Mouse (Mus musculus): ENCODE data around the gene Sycn. TPM values are rescaled to one million over a fixed set of nuclear protein-coding genes. Genes with fewer than 3 reads are reported as not detected.

Gene Sycn
- polyA plus RNA-seq, 1 experiment from 2014 or later = 1.3 TPM

DNA sequence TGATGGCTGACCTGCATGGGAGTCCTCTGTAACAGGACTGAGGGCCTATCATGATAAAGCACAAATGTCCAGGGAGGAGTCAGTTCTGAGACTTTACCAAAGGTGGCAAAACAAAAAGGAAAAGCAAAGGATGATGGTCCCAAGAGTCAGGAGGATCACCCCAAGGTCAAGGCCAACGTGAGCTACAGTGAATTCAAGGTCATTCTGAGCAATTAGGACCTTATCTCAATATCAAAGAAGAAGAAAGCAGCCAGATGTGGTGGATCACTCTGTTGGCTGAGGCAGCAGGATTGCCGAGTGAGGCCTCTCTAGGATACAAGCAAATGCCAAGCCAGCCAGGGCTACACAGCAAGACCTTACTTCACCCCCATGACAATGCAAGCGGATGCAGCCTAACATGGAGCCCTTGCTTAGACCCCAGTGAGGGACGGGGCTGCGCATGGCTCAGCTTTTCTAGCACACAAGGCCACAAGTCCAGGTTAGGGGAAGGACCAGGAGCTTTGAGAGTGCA, 37.9 kb downstream of the Sycn start:
- 75% methylated on average over 5 of the region's 5 CpGs for WGBS (ENCODE audit: insufficient replicate concordance)
- ATAC-seq = no peak

DNA sequence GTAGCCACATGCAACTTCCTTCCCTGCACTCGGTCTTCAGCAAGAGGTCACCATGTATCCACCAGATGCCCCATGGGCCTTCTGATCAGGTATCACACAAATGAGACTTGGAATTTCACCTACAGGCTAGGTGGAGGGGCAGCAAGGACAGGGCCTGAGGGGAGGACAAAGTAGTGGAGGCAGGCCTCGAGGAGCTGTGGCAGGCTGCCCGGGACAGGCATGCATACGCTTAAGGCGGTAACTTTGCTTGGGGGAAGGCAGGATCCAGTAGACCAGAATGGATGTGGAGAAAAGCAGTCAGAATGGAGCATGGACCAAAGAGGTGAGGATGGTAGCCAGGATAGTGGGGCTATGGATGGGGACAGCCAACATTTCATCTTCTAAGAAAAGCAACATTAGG, 39.1 kb downstream of the Sycn start:
- Histone ChIP-seq H3K9ac (replicated peaks) (peak overlapping the region; percentile 21), H3K4me1 (ENCODE audit: insufficient read depth) (peaks cover 85% of the 10 kb centered on the region), H3K27ac (ENCODE audit: low read depth) (no peak overlapping the region), H3K9me3 (ENCODE audit: low read length) (no peaks in the 10 kb centered on the region), H3K4me2 (ENCODE audit: low read depth, low read length) (no peak overlapping the region), H3K36me3 (replicated peaks; ENCODE audit: insufficient read depth, low read length) (peaks cover 3% of the 10 kb centered on the region; the same call in 1 of the 2 replicates), H3K27me3 (ENCODE audit: insufficient read depth, low read length) (no peaks in the 10 kb centered on the region), H3K4me3 (ENCODE audit: low read depth, low read length) (no peak overlapping the region)
- WGBS (ENCODE audit: insufficient replicate concordance) = 75% methylated on average over 5 of the region's 5 CpGs
- no peak for ATAC-seq
- TF ChIP-seq CTCF (IDR thresholded peaks at IDR 0.05; ENCODE audit: low read depth) = no peak
- TF ChIP-seq EP300 (IDR thresholded peaks at IDR 0.05; ENCODE audit: low read depth) = no peak
- no peak for DNase-seq

More for the DNA sequence above, 37.9 kb downstream of the Sycn start:
- no peak for DNase-seq
- Histone ChIP-seq H3K4me2 (ENCODE audit: low read depth, low read length) (no peak overlapping the region), H3K27ac (ENCODE audit: low read depth) (no peak overlapping the region), H3K36me3 (replicated peaks; ENCODE audit: insufficient read depth, low read length) (peaks cover 3% of the 10 kb centered on the region; the same call in 1 of the 2 replicates), H3K4me3 (ENCODE audit: low read depth, low read length) (no peak overlapping the region), H3K27me3 (ENCODE audit: insufficient read depth, low read length) (no peaks in the 10 kb centered on the region), H3K9ac (replicated peaks) (no peak overlapping the region), H3K4me1 (ENCODE audit: insufficient read depth) (peaks cover 80% of the 10 kb centered on the region), H3K9me3 (ENCODE audit: low read length) (no peaks in the 10 kb centered on the region)
- TF ChIP-seq EP300 (IDR thresholded peaks at IDR 0.05; ENCODE audit: low read depth) (no peak), CTCF (IDR thresholded peaks at IDR 0.05; ENCODE audit: low read depth) (no peak)

DNA sequence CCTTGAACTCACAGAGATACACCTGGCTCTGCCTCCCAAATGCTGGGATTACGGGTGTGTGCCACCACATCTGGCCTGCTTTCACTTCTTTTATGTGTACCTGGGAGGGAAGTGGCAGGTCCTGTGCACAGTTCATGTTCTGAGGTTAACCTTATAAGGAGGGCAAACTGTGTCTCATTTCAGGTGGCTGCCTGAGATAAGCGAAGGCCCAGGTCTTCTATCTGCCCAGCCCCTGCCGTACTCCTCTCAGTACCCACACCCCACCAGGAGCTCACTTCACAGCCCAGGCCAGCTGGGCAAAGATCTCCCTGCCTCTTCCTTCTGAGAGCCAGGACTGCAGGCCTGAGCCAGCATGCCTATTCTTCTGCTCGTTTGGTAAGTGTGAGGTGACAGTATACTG, 41.0 kb downstream of the Sycn start:
- peak overlapping the region; percentile 47 for H3K4me2 ChIP-seq (ENCODE audit: low read depth, low read length)

DNA sequence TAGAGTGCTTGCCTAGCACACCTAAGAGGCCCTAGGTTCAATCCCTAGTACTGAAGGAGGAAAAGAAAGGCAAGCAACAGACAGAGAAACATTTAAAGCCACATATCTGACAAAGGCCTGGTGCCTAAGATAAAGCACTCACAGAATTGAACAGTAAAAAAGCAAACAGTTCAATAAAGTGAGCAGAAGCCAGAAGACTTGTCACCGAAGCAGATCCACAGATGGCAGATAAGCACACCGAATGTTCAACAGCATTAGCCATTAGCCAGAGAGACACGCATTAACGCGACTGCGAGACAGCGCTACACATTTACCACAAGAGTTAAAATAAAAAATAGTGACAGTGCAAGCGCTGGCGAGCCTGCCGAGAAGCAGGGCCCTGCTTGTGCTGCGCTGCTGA, 42.2 kb downstream of the Sycn start:
- Histone ChIP-seq H3K4me2 (ENCODE audit: low read depth, low read length) (peak overlapping the region; percentile 47), H3K27ac (ENCODE audit: low read depth) (peak overlapping the region; percentile 56), H3K4me3 (ENCODE audit: low read depth, low read length) (no peak overlapping the region), H3K27me3 (ENCODE audit: insufficient read depth, low read length) (no peaks in the 10 kb centered on the region), H3K36me3 (replicated peaks; ENCODE audit: insufficient read depth, low read length) (peaks cover 3% of the 10 kb centered on the region; the same call in 1 of the 2 replicates), H3K9me3 (ENCODE audit: low read length) (no peaks in the 10 kb centered on the region), H3K4me1 (ENCODE audit: insufficient read depth) (peaks cover 84% of the 10 kb centered on the region), H3K9ac (replicated peaks) (peak overlapping the region; percentile 30; the same call in 1 of the 2 replicates)
- WGBS (ENCODE audit: insufficient replicate concordance) = 34% methylated on average over 11 of the region's 11 CpGs
- ATAC-seq = no peak
- TF ChIP-seq CTCF (IDR thresholded peaks at IDR 0.05; ENCODE audit: low read depth) = no peak
- TF ChIP-seq EP300 (IDR thresholded peaks at IDR 0.05; ENCODE audit: low read depth) = peak; percentile 44; the same call in 1 of the 2 replicates
- no peak for DNase-seq

More for the DNA sequence above, 41.0 kb downstream of the Sycn start:
- peak; percentile 77 for TF ChIP-seq EP300 (IDR thresholded peaks at IDR 0.05; ENCODE audit: low read depth)
- TF ChIP-seq CTCF (IDR thresholded peaks at IDR 0.05; ENCODE audit: low read depth) = no peak
- peak; percentile 81 for ATAC-seq
- H3K9me3 ChIP-seq (ENCODE audit: low read length) = no peaks in the 10 kb centered on the region
- WGBS (ENCODE audit: insufficient replicate concordance) = 52% methylated on average over 4 of the region's 4 CpGs
- H3K4me3 ChIP-seq (ENCODE audit: low read depth, low read length) = no peak overlapping the region
- H3K27me3 ChIP-seq (ENCODE audit: insufficient read depth, low read length) = no peaks in the 10 kb centered on the region
- peaks cover 84% of the 10 kb centered on the region for H3K4me1 ChIP-seq (ENCODE audit: insufficient read depth)
- H3K9ac ChIP-seq (replicated peaks) = no peak overlapping the region
- peak; percentile 49 for DNase-seq
- H3K36me3 ChIP-seq (replicated peaks; ENCODE audit: insufficient read depth, low read length) = peaks cover 3% of the 10 kb centered on the region; the same call in 1 of the 2 replicates
- H3K27ac ChIP-seq (ENCODE audit: low read depth) = peak overlapping the region; percentile 56

DNA sequence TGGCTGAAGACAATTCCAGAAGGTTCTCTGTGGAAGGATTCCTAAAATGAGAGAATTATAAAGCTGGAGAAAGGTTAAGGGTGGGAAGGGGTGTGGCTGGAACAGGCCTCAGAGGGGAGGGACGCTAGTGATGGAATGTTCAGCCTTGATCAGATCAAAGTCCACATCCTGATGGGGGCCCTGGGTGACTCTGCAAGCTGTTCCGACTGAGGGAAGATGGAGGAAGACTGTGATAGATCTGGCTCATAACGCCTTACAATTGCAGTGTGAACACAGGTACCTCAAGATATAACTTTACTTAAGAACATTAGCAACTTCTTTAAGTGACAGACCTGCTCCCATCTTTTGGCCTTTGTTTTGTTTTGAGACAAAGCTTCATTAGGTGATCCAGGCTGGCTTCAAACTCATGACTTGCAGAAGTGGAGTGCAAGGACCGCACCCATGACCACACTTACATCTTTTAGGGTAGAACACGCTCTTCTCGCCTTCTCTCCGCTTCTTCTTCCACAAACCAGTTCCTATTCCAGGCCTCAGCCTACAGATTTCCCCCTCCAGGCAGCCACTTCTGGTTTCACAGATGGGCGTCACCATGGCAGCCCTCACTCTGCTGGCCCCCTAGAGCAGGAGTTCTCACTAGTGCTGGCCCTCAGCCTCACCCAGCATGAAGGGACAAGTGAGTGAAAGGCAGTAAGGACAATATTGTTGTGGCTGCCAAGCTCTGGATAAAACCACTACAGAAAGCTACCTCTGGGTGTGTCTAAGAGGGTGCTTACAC, 43.1 kb downstream of the Sycn start:
- ATAC-seq = no peak
- no peak for TF ChIP-seq EP300 (IDR thresholded peaks at IDR 0.05; ENCODE audit: low read depth)
- TF ChIP-seq CTCF (IDR thresholded peaks at IDR 0.05; ENCODE audit: low read depth) = no peak
- no peaks in the 10 kb centered on the region for H3K9me3 ChIP-seq (ENCODE audit: low read length)
- DNase-seq = no peak
- H3K9ac ChIP-seq (replicated peaks) = no peak overlapping the region
- no peak overlapping the region for H3K4me3 ChIP-seq (ENCODE audit: low read depth, low read length)
- 50% methylated on average over 8 of the region's 8 CpGs for WGBS (ENCODE audit: insufficient replicate concordance)
- H3K4me2 ChIP-seq (ENCODE audit: low read depth, low read length) = peak overlapping the region; percentile 47
- H3K36me3 ChIP-seq (replicated peaks; ENCODE audit: insufficient read depth, low read length) = peaks cover 3% of the 10 kb centered on the region; the same call in 1 of the 2 replicates
- peak overlapping the region; percentile 56; the same call in 1 of the 2 replicates for H3K27ac ChIP-seq (ENCODE audit: low read depth)
- peaks cover 76% of the 10 kb centered on the region for H3K4me1 ChIP-seq (ENCODE audit: insufficient read depth)
- no peaks in the 10 kb centered on the region for H3K27me3 ChIP-seq (ENCODE audit: insufficient read depth, low read length)

DNA sequence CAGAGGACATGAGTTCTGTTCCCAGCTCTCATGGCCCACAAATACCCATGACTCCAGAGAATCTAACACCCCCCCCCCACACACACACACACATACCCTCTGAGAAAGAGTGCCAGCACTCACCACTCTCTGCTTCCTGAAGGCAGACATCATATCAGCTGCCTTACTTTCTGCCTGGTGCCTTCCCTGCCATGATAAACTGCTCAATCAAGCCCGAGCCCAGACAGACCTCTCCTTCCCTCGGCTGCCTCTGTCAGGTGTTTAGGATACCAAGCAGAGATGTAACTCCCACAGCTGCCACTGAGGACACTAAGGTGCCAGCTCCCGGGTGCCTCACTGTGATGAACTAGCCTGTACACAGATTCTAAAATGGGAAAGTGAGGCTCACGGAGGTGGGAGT, 43.8 kb downstream of the Sycn start:
- peak overlapping the region; percentile 4; the same call in 1 of the 2 replicates for H3K4me2 ChIP-seq (ENCODE audit: low read depth, low read length)
- peaks cover 73% of the 10 kb centered on the region for H3K4me1 ChIP-seq (ENCODE audit: insufficient read depth)
- no peak overlapping the region for H3K4me3 ChIP-seq (ENCODE audit: low read depth, low read length)
- H3K27me3 ChIP-seq (ENCODE audit: insufficient read depth, low read length) = no peaks in the 10 kb centered on the region
- ATAC-seq (peak; percentile 26), DNase-seq (no peak)
- TF ChIP-seq EP300 (IDR thresholded peaks at IDR 0.05; ENCODE audit: low read depth) (peak; percentile 34), CTCF (IDR thresholded peaks at IDR 0.05; ENCODE audit: low read depth) (no peak)
- no peak overlapping the region for H3K9ac ChIP-seq (replicated peaks)
- 39% methylated on average over 4 of the region's 4 CpGs for WGBS (ENCODE audit: insufficient replicate concordance)
- H3K27ac ChIP-seq (ENCODE audit: low read depth) = peak overlapping the region; percentile 56; the same call in 1 of the 2 replicates
- H3K9me3 ChIP-seq (ENCODE audit: low read length) = no peaks in the 10 kb centered on the region
- peaks cover 3% of the 10 kb centered on the region; the same call in 1 of the 2 replicates for H3K36me3 ChIP-seq (replicated peaks; ENCODE audit: insufficient read depth, low read length)

Measured in liver, postnatal 0 days (tissue).